Mouse (Mus musculus) forebrain, embryonic 11.5 days (tissue): Measurements from ENCODE around the gene Fbxl18. TPM values are rescaled to one million over a fixed set of nuclear protein-coding genes. Genes with fewer than 3 reads are reported as not detected.
A peak's percentile ranks its signal among the peaks of the same experiment; 100 is the strongest.

Experiments
- ATAC-seq: fragments of 200-750 bp; cut with Nextera tagmentation; replicated peaks from 2 replicates; pipeline ENCODE4 v1.8.0; 2017; ENCODE audit warnings: moderate TSS enrichment; ENCODE audit not compliant: low FRiP score
- DNase-seq: peaks from one replicate; pipeline ENCODE4 v3.0.0-alpha.2; 2017; ENCODE audit warnings: low spot score
- H3K27ac ChIP-seq: fragments of 300-500 bp; sonication (generic); 2 replicates; pipeline ENCODE4 v1.5.1; 2014; ENCODE audit warnings: low read depth, low read length
- H3K27me3 ChIP-seq: fragments of 300-500 bp; sonication (generic); 2 replicates; pipeline ENCODE4 v1.6.1; 2014; ENCODE audit warnings: mild to moderate bottlenecking, low read length, mixed read lengths; ENCODE audit not compliant: control insufficient read depth, insufficient read depth
- H3K36me3 ChIP-seq: fragments of 300-500 bp; sonication (generic); 2 replicates; pipeline ENCODE4 v1.6.1; 2014; ENCODE audit warnings: mild to moderate bottlenecking, low read length, moderate library complexity, mixed read lengths; ENCODE audit not compliant: control insufficient read depth, insufficient read depth
- H3K4me1 ChIP-seq: fragments of 300-500 bp; sonication (generic); replicated peaks from 2 replicates; pipeline ENCODE4 v1.6.1; 2014; ENCODE audit warnings: low read length, mixed read lengths; ENCODE audit not compliant: control insufficient read depth, insufficient read depth
- H3K4me2 ChIP-seq: fragments of 300-500 bp; sonication (generic); 2 replicates; pipeline ENCODE4 v1.6.1; 2014; ENCODE audit warnings: low read depth, mild to moderate bottlenecking, low read length, moderate library complexity, mixed read lengths; ENCODE audit not compliant: severe bottlenecking
- H3K4me3 ChIP-seq: fragments of 300-500 bp; sonication (generic); 2 replicates; pipeline ENCODE4 v1.5.1; 2014; ENCODE audit warnings: low read depth, low read length
- H3K9ac ChIP-seq: fragments of 300-500 bp; sonication (generic); 2 replicates; pipeline ENCODE4 v1.6.1; 2014; ENCODE audit warnings: low read length
- H3K9me3 ChIP-seq: fragments of 300-500 bp; sonication (generic); 2 replicates; pipeline ENCODE4 v1.6.1; 2016; ENCODE audit warnings: low read length, mixed read lengths; ENCODE audit not compliant: control insufficient read depth
- WGBS: fragments of 180-500 bp; shearing (Covaris S2); extraction: QIAGEN DNeasy Blood & Tissue Kit; methylation state at CpG from one replicate; pipeline ENCODE4 v1.1.7; 2014; 5-methylcytosine and 5-hydroxymethylcytosine counted together
- polyA plus RNA-seq: library from polyadenylated mRNA; unstranded; fragments of >200 nt; fragmentation: Nextera tagmentation; extraction: Ambion mirVana; gene quantifications from 2 replicates; pipeline ENCODE4 v1.2.1, GENCODE M21; 2014

Fbxl18 gene
- polyA plus RNA-seq, 1 experiment from 2014 or later: 15.4 TPM

GRCm38 (mm10) chr5:142929400-142929752 lies 34.2 kb upstream of the Fbxl18 start:
- no peaks in the 10 kb centered on the region for H3K36me3 ChIP-seq
- DNase-seq (no peak), ATAC-seq (no peak)
- H3K9me3 ChIP-seq: no peaks in the 10 kb centered on the region
- H3K4me3 ChIP-seq: peak overlapping the region; percentile 24
- peak overlapping the region; percentile 56 for H3K9ac ChIP-seq
- H3K4me1 ChIP-seq: peaks cover 3% of the 10 kb centered on the region; the same call in 1 of the 2 replicates
- no peak overlapping the region for H3K27ac ChIP-seq
- 19% methylated on average over 4 of the region's 4 CpGs for WGBS
- no peaks in the 10 kb centered on the region; the same call in 1 of the 2 replicates for H3K27me3 ChIP-seq
- H3K4me2 ChIP-seq: peak overlapping the region; percentile 56

- Histone ChIP-seq H3K36me3 (no peaks in the 10 kb centered on the region), H3K9ac (peak overlapping the region; percentile 56), H3K4me3 (peak overlapping the region; percentile 24), H3K4me2 (peak overlapping the region; percentile 56), H3K9me3 (no peaks in the 10 kb centered on the region), H3K27me3 (no peaks in the 10 kb centered on the region; the same call in 1 of the 2 replicates), H3K27ac (no peak overlapping the region), H3K4me1 (peaks cover 3% of the 10 kb centered on the region; the same call in 1 of the 2 replicates)
- ATAC-seq: peak; percentile 47
- peak; percentile 82 for DNase-seq
- 5% methylated on average over 32 of the region's 35 CpGs for WGBS
Observed at GRCm38 (mm10) chr5:142928749-142929399, 33.7 kb upstream of the Fbxl18 start.

- DNase-seq (no peak), ATAC-seq (no peak)
- peaks cover 3% of the 10 kb centered on the region; the same call in 1 of the 2 replicates for H3K4me1 ChIP-seq
- no peak overlapping the region for H3K9ac ChIP-seq
- no peak overlapping the region for H3K4me3 ChIP-seq
- no peak overlapping the region for H3K4me2 ChIP-seq
- WGBS: 94% methylated on average over 12 of the region's 12 CpGs
- H3K36me3 ChIP-seq: no peaks in the 10 kb centered on the region
- no peaks in the 10 kb centered on the region for H3K9me3 ChIP-seq
- no peaks in the 10 kb centered on the region; the same call in 1 of the 2 replicates for H3K27me3 ChIP-seq
- H3K27ac ChIP-seq: no peak overlapping the region
Observed at GRCm38 (mm10) chr5:142927341-142927930, 32.2 kb upstream of the Fbxl18 start.

GRCm38 (mm10) chr5:142926940-142927228 lies 31.7 kb upstream of the Fbxl18 start:
- no peak overlapping the region for H3K27ac ChIP-seq
- no peak overlapping the region for H3K4me2 ChIP-seq
- ATAC-seq (no peak), DNase-seq (no peak)
- no peaks in the 10 kb centered on the region; the same call in 1 of the 2 replicates for H3K27me3 ChIP-seq
- no peak overlapping the region for H3K9ac ChIP-seq
- H3K9me3 ChIP-seq: no peaks in the 10 kb centered on the region
- no peak overlapping the region for H3K4me3 ChIP-seq
- 48% methylated on average over 3 of the region's 3 CpGs for WGBS
- H3K4me1 ChIP-seq: no peaks in the 10 kb centered on the region; the same call in 1 of the 2 replicates
- no peaks in the 10 kb centered on the region for H3K36me3 ChIP-seq

GRCm38 (mm10) chr5:142926204-142926939 lies 31.2 kb upstream of the Fbxl18 start:
- Histone ChIP-seq H3K36me3 (no peaks in the 10 kb centered on the region), H3K9ac (no peak overlapping the region), H3K4me2 (no peak overlapping the region), H3K9me3 (no peaks in the 10 kb centered on the region), H3K4me1 (no peaks in the 10 kb centered on the region; the same call in 1 of the 2 replicates), H3K27ac (no peak overlapping the region), H3K27me3 (no peaks in the 10 kb centered on the region; the same call in 1 of the 2 replicates), H3K4me3 (no peak overlapping the region)
- DNase-seq (peak; percentile 69), ATAC-seq (no peak)
- 13% methylated on average over 13 of the region's 13 CpGs for WGBS

- 83% methylated on average over 12 of the region's 12 CpGs for WGBS
- ATAC-seq (no peak), DNase-seq (no peak)
- no peak overlapping the region for H3K9ac ChIP-seq
- H3K36me3 ChIP-seq: no peaks in the 10 kb centered on the region
- H3K27me3 ChIP-seq: no peaks in the 10 kb centered on the region; the same call in 1 of the 2 replicates
- H3K4me3 ChIP-seq: no peak overlapping the region
- no peaks in the 10 kb centered on the region for H3K9me3 ChIP-seq
- no peaks in the 10 kb centered on the region; the same call in 1 of the 2 replicates for H3K4me1 ChIP-seq
- no peak overlapping the region for H3K4me2 ChIP-seq
- no peak overlapping the region for H3K27ac ChIP-seq
Observed at GRCm38 (mm10) chr5:142924336-142924959, 29.2 kb upstream of the Fbxl18 start.

GRCm38 (mm10) chr5:142923781-142924180 lies 28.6 kb upstream of the Fbxl18 start:
- Histone ChIP-seq H3K27ac (no peak overlapping the region), H3K9me3 (no peaks in the 10 kb centered on the region), H3K9ac (no peak overlapping the region), H3K4me3 (no peak overlapping the region), H3K4me1 (no peaks in the 10 kb centered on the region; the same call in 1 of the 2 replicates), H3K27me3 (no peaks in the 10 kb centered on the region), H3K36me3 (no peaks in the 10 kb centered on the region), H3K4me2 (no peak overlapping the region)
- DNase-seq: no peak
- WGBS: 91% methylated on average over 3 of the region's 3 CpGs
- ATAC-seq: no peak

GRCm38 (mm10) chr5:142922251-142922650 lies 27.0 kb upstream of the Fbxl18 start:
- no peak overlapping the region for H3K4me3 ChIP-seq
- no peaks in the 10 kb centered on the region; the same call in 1 of the 2 replicates for H3K4me1 ChIP-seq
- H3K27me3 ChIP-seq: no peaks in the 10 kb centered on the region
- 88% methylated on average over 5 of the region's 5 CpGs for WGBS
- H3K9ac ChIP-seq: no peak overlapping the region
- ATAC-seq (no peak), DNase-seq (no peak)
- H3K36me3 ChIP-seq: no peaks in the 10 kb centered on the region
- no peaks in the 10 kb centered on the region for H3K9me3 ChIP-seq
- H3K27ac ChIP-seq: no peak overlapping the region
- no peak overlapping the region for H3K4me2 ChIP-seq
